Mouse (Mus musculus) liver, embryonic 12.5 days (tissue): Measurements from ENCODE around the gene Slc7a14. TPM values are rescaled to one million over a fixed set of nuclear protein-coding genes. Genes with fewer than 3 reads are reported as not detected.

Experiments used
- ATAC-seq: fragments of 200-750 bp; cut with Nextera tagmentation; 2 replicates; pipeline ENCODE4 v1.8.0; 2017; ENCODE audit warnings: moderate number of reproducible peaks, mild to moderate bottlenecking, moderate library complexity
- H3K27ac ChIP-seq: fragments of 300-500 bp; sonication (generic); 2 replicates; pipeline ENCODE4 v1.5.1; 2016; ENCODE audit warnings: mild to moderate bottlenecking
- H3K27me3 ChIP-seq: fragments of 300-500 bp; sonication (generic); replicated peaks from 2 replicates; pipeline ENCODE4 v1.6.1; 2016; ENCODE audit warnings: mild to moderate bottlenecking, moderate library complexity
- H3K36me3 ChIP-seq: fragments of 300-500 bp; sonication (generic); 2 replicates; pipeline ENCODE4 v1.6.1; 2016; ENCODE audit warnings: mild to moderate bottlenecking, moderate library complexity
- H3K4me1 ChIP-seq: fragments of 300-500 bp; sonication (generic); 2 replicates; pipeline ENCODE4 v1.6.1; 2016
- H3K4me2 ChIP-seq: fragments of 300-500 bp; sonication (generic); 2 replicates; pipeline ENCODE4 v1.6.1; 2016; ENCODE audit warnings: mild to moderate bottlenecking, moderate library complexity
- H3K4me3 ChIP-seq: fragments of 300-500 bp; sonication (generic); 2 replicates; pipeline ENCODE4 v1.5.1; 2016; ENCODE audit warnings: mild to moderate bottlenecking, moderate library complexity
- H3K9ac ChIP-seq: fragments of 300-500 bp; sonication (generic); 2 replicates; pipeline ENCODE4 v1.6.1; 2016; ENCODE audit warnings: mild to moderate bottlenecking, moderate library complexity
- H3K9me3 ChIP-seq: fragments of 300-500 bp; sonication (generic); replicated peaks from 2 replicates; pipeline ENCODE4 v1.6.1; 2016; ENCODE audit warnings: mild to moderate bottlenecking, moderate library complexity
- WGBS: fragments of 180-500 bp; shearing (Covaris S2); methylation state at CpG from one replicate; pipeline ENCODE4 v1.1.7; 2016; ENCODE audit not compliant: insufficient replicate concordance; 5-methylcytosine and 5-hydroxymethylcytosine counted together
- polyA plus RNA-seq: library from polyadenylated mRNA; unstranded; fragments of >200 nt; fragmentation: Nextera tagmentation; extraction: Ambion mirVana; gene quantifications from 2 replicates; pipeline ENCODE4 v1.2.1, GENCODE M21; 2016

Slc7a14 gene
- polyA plus RNA-seq, 1 experiment from 2014 or later: 0.07 TPM

DNA sequence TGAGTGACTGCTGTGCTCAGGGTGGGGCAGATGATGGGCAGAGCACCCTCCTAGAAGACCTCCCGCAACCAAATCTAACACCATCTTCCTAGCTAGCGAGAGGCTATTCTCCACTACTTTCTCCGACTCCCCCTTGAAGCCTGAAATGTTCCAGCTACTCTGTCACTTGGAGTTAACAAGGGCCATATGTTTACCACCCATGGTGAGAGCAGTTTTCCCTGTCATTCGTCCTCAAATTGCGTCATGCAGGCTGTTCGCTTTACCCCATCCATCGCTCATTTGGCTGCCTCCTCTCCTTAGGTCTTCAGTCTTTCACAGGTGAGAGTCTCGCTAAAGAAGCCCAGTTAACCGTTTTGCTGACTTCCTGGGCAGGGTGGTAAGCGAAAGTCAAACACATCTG is 118.8 kb downstream of the Slc7a14 start:
- Histone ChIP-seq H3K27me3 (no peaks in the 10 kb centered on the region), H3K27ac (no peak overlapping the region), H3K4me2 (no peak overlapping the region), H3K9ac (no peak overlapping the region), H3K9me3 (no peaks in the 10 kb centered on the region), H3K36me3 (no peaks in the 10 kb centered on the region), H3K4me3 (no peak overlapping the region), H3K4me1 (no peaks in the 10 kb centered on the region)
- no peak for ATAC-seq
- 69% methylated on average over 10 of the region's 10 CpGs for WGBS

DNA sequence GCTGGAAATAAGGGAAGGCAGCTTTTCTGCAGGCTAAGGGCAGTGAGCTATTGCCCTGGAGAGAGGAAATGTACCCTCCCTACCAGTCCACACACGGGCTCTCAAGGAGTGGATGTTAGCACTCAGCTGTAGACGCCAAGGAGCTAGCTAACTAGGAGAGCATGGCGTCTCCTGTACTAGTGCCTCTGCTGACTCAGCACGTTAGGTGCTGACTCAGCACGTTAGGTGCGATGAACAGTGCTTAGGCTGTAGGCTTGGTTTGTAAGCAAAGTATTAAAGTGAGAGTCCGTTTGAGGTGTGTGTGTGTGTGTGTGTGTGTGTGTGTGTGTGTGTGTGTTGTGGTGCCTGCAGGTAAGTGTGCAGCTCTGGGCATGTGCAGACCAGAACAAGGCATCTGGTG is 119.8 kb downstream of the Slc7a14 start:
- Histone ChIP-seq H3K4me1 (no peaks in the 10 kb centered on the region), H3K27ac (no peak overlapping the region), H3K9me3 (no peaks in the 10 kb centered on the region), H3K4me2 (no peak overlapping the region), H3K9ac (no peak overlapping the region), H3K27me3 (no peaks in the 10 kb centered on the region), H3K4me3 (no peak overlapping the region), H3K36me3 (no peaks in the 10 kb centered on the region)
- ATAC-seq: no peak
- 78% methylated on average over 7 of the region's 7 CpGs for WGBS

- H3K4me3 ChIP-seq: no peak overlapping the region
- no peak overlapping the region for H3K9ac ChIP-seq
- H3K4me1 ChIP-seq: no peaks in the 10 kb centered on the region
- no peak overlapping the region for H3K27ac ChIP-seq
- no peaks in the 10 kb centered on the region for H3K36me3 ChIP-seq
- ATAC-seq: no peak
- no peaks in the 10 kb centered on the region for H3K27me3 ChIP-seq
- WGBS: 74% methylated on average over 12 of the region's 12 CpGs
- no peak overlapping the region for H3K4me2 ChIP-seq
- H3K9me3 ChIP-seq: no peaks in the 10 kb centered on the region
Measured at GRCm38 (mm10) chr3:31166365-31166871, 143.8 kb downstream of the Slc7a14 start.

GRCm38 (mm10) chr3:31165803-31166202 is 144.4 kb downstream of the Slc7a14 start:
- Histone ChIP-seq H3K36me3 (no peaks in the 10 kb centered on the region), H3K4me2 (no peak overlapping the region), H3K9ac (no peak overlapping the region), H3K9me3 (no peaks in the 10 kb centered on the region), H3K27ac (no peak overlapping the region), H3K4me1 (no peaks in the 10 kb centered on the region), H3K27me3 (no peaks in the 10 kb centered on the region), H3K4me3 (no peak overlapping the region)
- ATAC-seq: no peak
- 54% methylated on average over 3 of the region's 3 CpGs for WGBS

DNA sequence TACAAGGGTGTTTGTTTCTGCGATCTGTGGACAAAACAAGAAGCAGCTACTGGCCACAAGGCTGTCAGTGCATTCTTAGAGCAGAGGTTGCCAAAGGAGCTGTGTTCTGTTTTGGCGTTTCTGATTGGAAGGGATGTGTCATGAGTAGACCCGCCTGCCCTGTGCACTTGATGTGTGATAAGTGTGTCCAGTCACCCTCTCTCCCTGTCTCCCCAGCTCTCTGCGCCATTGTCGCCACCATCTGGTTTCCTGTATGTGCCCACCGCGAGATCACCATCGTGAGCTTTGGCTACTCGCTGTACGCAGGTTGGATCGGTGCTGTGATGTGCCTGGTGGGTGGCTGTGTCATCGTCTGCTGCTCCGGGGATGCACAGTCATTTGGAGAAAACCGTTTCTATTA is 147.3 kb downstream of the Slc7a14 start:
- H3K9me3 ChIP-seq: no peaks in the 10 kb centered on the region
- H3K27me3 ChIP-seq: no peaks in the 10 kb centered on the region
- no peak for ATAC-seq
- H3K4me2 ChIP-seq: no peak overlapping the region
- H3K27ac ChIP-seq: no peak overlapping the region
- H3K4me1 ChIP-seq: no peaks in the 10 kb centered on the region
- H3K4me3 ChIP-seq: no peak overlapping the region
- WGBS: 73% methylated on average over 14 of the region's 14 CpGs
- H3K9ac ChIP-seq: no peak overlapping the region
- no peaks in the 10 kb centered on the region for H3K36me3 ChIP-seq

- no peaks in the 10 kb centered on the region for H3K27me3 ChIP-seq
- no peak overlapping the region for H3K9ac ChIP-seq
- H3K9me3 ChIP-seq: no peaks in the 10 kb centered on the region
- WGBS: 48% methylated on average over 6 of the region's 6 CpGs
- H3K27ac ChIP-seq: no peak overlapping the region
- H3K36me3 ChIP-seq: no peaks in the 10 kb centered on the region
- no peak overlapping the region for H3K4me2 ChIP-seq
- H3K4me1 ChIP-seq: no peaks in the 10 kb centered on the region
- H3K4me3 ChIP-seq: no peak overlapping the region
- no peak for ATAC-seq
Measured at GRCm38 (mm10) chr3:31161336-31161735, 148.8 kb downstream of the Slc7a14 start.

DNA sequence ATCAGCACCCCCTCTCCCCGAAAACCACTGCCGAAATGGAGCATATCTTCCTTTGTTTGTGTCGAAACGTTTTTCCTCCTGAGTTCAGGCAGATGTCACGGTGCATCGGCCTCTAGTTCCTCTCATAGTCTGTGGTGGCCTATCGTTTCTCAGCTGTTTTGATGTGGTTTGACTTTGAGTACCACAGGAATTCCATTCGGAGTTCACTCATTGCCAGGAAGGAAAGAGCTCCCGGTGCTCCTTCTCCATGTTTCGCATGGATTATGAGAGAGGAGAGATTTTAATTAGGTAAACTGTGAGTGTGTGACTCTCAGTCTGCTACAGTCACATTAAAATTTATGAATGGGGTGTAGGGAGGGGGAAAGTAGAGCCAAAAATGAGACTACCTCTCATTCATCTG is 150.1 kb downstream of the Slc7a14 start:
- 41% methylated on average over 10 of the region's 10 CpGs for WGBS
- Histone ChIP-seq H3K4me3 (no peak overlapping the region), H3K4me1 (no peaks in the 10 kb centered on the region), H3K9me3 (no peaks in the 10 kb centered on the region), H3K27me3 (no peaks in the 10 kb centered on the region), H3K27ac (no peak overlapping the region), H3K36me3 (no peaks in the 10 kb centered on the region), H3K4me2 (no peak overlapping the region), H3K9ac (no peak overlapping the region)
- no peak for ATAC-seq

DNA sequence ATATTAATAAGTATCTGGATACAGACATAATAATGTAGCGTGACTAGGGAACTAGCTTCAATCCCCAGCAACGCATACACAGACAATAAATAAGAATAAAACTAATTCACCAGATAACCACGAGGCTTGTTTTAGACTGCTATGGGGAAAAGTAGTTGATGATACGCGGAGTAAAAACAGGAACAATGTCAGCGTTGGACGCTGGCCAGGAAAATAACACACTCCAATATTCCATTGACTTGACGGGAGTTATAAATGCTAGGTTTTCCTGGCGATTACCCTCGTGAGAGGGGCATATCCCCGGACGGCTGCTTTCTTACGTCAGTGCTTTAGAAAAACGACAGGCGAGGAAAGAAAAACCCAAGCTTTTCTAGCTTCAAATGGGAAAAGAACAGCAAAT is 152.4 kb downstream of the Slc7a14 start:
- WGBS: 69% methylated on average over 15 of the region's 15 CpGs
- no peak overlapping the region for H3K9ac ChIP-seq
- H3K36me3 ChIP-seq: no peaks in the 10 kb centered on the region
- no peak for ATAC-seq
- no peak overlapping the region for H3K4me2 ChIP-seq
- H3K27ac ChIP-seq: no peak overlapping the region
- no peaks in the 10 kb centered on the region for H3K4me1 ChIP-seq
- no peaks in the 10 kb centered on the region; the same call in 1 of the 2 replicates for H3K27me3 ChIP-seq
- H3K9me3 ChIP-seq: no peaks in the 10 kb centered on the region
- no peak overlapping the region for H3K4me3 ChIP-seq

DNA sequence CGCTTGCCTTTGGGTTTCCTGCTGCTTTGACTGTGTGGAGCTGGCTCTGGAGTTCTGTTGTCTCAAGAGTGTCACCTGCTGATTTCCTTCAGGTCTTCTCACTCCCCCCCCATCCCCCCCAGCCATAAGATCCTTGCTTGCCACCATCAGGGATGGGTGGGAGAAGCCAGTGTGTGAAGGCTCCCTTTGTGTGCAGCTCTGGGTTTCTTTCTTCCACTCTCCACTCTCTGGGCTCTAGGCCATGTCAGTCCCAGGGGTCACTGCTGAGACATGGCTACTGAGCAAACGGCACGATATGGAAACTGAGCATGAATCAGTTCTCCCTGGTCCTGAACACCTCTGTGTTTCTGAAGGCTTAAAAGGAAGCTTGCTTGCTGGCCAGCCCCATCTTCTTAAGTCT is 154.1 kb downstream of the Slc7a14 start:
- 63% methylated on average over 3 of the region's 3 CpGs for WGBS
- no peak for ATAC-seq

More for the DNA sequence above, 154.1 kb downstream of the Slc7a14 start:
- peaks cover under 1% of the 10 kb centered on the region for H3K27me3 ChIP-seq
- no peak overlapping the region for H3K9ac ChIP-seq
- H3K9me3 ChIP-seq: no peaks in the 10 kb centered on the region
- no peak overlapping the region for H3K27ac ChIP-seq
- H3K4me3 ChIP-seq: no peak overlapping the region
- no peaks in the 10 kb centered on the region for H3K36me3 ChIP-seq
- no peaks in the 10 kb centered on the region for H3K4me1 ChIP-seq
- no peak overlapping the region for H3K4me2 ChIP-seq

Other genes starting within 250 kb of the Slc7a14 start
- gene Skil, start 215.3 kb downstream of the Slc7a14 start, polyA plus RNA-seq: 7.6 and 8.5 TPM in 2 replicates
- gene Cldn11, start 160.5 kb downstream of the Slc7a14 start, polyA plus RNA-seq: 0.18 and 0.23 TPM in 2 replicates